Mouse (Mus musculus) kidney, postnatal 14 days (tissue): ENCODE results near the gene Ndufaf8.
A peak's percentile ranks its signal among the peaks of the same experiment; 100 is the strongest.

Source experiments
- DNase-seq: peaks from one replicate; pipeline ENCODE4 v3.0.0; 2022; ENCODE audit warnings: mixed read lengths

The Ndufaf8 gene

DNA sequence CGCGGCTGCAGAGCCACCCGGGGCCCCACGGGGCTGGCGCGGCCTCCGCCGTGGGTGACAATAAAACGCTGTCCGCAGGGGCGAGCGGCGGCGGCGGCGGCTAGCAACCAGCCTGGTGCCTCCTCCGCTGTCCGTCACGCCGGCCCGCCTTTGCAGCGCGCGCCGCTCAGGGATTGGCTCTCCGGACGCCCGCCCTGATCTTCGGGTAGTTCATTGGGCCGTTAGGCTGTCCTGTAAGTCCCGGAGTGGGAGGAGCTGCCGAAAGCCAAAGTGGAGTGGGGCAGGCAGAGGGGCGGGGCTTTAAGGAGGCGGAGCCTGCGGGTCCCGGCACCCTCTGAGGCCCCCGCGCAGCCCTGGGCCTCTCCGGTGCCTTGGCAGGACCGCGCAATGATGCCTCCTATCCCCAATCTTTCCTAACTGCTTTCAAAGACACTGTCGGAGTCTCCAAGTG, 12.0 kb upstream of the Ndufaf8 start, which contains the start of gene Cep131:
Gene Cep131 (minus strand): TSS at position 126 of the 451 bp plus-strand sequence.
- peak; percentile 99 for DNase-seq

DNA sequence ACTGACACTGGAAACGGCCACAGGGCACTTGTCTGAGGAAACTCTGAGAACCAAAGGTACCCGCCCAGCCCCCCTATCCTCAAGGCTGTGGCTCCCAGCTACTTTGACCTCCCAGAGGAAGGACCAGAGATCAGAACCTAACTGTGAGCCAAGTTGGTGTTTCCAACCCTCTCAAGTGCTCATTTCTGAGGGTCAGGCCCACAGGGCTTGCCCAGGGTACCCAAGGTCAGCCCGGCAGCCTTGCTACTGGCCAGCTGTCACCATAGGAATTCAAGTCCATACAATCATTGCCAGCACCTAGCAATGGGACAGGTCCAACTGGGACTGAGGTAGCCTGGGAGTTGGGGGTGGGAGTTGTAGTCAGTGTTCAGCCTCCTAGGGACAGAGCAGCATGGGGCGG, 8.1 kb upstream of the Ndufaf8 start:
- DNase-seq: no peak

DNA sequence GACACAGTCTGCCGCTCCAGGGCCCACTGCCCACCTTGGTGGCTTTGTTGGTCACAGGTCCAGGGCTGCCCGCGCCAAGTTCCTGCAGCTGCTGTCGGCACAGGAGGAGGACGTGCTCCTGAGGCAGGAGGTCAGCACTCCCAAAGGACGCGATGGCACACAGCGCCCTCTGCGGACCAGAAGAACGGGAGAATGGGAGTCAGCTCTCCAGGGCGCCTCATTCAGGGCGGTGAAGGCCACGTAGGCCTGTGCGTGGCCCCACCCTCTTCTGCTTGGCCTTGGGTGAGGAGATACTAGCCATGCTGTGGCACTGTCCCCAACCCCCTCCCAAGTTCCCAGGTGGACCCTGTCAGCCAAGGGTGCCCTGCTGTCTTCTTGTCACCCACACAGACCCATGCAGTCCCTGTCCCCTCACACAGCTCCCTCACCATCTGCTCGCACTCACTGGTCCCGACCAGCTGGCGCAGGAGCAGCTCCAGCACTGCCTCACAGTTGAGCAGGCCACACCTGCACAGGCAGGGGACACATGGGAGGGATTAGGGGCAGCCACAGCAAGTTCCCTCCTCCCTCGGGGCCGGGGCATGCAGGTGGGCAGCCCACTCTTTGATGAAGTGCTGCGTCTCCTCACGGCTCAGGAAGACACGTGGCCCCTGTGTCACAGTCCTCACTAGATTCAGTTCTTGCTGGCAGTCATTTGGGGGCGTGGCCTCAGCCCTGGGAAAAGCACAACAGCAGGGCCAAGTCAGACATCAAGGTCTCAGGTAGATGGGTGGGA, 5.7 kb upstream of the Ndufaf8 start:
- DNase-seq: no peak

DNA sequence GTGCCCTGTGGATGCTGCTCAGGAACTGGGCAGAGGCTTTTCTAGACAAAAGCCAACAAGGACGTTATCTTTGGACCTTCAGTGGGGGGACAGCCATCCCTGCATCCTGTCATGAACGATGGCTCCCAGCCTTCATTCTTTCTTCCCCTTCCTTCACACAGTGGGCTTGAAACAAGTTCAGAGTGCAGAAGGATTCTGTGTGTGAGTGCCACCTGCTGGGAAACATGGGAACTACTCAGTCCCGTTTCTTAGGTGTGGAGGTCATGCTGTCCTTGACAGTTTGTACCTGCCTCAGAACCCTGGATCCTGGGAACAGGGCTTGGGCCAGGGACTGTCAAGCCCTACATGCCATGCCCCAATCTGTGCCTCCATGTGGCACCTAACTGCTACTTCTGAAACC, 2.3 kb downstream of the Ndufaf8 start:
- DNase-seq: peak; percentile 83

DNA sequence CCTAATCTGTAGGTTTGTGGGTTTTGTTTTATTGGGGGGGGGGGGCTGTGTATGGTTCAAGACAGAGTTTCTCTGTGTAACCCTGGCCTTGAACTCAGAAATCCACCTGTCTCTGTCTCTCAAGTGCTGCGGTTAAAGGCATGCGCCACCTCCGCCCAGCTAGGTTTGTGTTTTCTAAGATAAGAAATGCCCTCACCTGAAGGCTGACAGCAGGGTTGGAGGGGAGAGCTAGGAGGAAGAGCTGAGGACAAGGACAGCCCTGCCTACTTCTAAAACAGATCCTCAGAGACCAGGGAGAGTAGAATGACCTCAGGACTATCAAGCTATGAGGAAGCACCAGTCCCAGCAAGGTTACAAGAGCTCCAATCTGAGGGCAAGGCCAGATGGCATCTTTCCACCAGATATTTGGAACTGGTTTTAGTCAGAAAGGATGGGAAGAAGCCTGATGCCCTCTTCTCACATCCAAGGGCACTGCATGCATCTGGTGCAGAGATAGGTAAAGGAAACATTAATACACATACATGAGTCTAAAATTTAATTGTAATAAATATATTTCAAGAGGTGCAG, 4.8 kb downstream of the Ndufaf8 start:
- no peak for DNase-seq

DNA sequence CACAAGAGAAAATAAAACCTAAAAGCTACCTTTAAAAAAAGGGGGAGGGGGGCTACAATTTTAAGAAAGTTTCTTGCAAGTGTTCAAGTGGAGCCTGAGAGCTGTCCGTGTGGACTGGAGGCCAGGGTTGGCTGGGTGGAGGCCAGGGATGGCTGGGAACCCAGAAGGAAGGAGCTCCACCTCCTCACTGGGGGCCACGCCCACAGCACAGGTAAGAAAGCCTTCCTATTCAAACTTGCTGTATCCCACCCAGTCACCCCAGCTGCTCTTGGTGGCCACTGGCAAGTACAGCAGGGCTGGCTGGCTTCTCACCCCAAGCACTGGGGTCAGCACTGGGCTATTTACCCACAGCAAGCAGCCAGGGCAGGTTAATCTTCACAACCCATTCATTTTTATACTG, 8.3 kb downstream of the Ndufaf8 start:
- DNase-seq: no peak

DNA sequence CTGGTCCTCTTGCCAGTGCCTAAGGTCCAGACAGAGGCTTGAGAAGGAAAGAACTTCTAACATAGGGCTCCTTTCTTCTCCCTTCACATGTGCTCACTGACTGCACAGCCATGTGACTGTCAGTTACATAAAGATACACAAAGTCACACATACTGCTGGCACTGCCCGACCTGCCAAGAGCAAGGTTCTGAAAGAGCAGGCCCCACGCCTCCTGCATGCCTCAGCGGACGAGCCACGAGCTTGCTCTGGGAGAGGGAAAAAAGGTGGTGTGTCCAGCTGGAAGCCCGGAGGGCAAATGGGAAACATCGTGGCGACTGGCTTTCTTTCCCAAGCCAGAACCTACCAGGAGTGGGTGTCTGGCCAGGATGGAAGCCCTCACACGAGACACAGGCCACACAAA, 9.1 kb downstream of the Ndufaf8 start:
- peak; percentile 54 for DNase-seq

DNA sequence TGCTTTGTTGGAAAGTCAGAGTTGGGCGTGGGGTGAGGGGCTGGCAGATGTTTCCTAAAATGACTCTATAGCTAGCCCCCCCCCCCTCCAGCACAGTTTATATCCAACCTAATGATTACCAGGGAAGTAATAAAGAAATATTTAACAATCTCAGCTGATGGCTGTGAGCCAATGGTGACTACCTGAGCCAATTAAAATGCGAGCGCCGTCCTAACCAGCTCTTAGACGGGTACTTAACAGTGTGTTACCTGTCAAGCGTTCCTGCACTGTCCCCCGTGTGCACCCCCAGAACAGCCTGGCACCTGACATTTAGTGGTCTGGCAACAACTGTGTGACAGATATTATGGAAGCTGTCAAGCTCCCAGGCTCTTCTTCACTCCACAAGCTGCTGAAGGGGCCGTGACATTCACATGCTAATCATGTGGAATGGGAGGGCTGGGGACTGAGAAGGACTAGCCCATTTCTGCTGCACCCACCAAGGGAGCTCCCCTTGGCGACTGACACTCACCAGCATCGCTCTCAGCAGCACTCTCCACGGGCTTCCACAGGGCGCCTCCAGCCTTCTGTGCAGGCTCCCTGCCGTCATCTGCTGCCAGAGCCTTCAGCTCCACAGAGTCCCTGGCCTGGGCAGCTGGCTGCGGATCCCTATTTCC, 11.0 kb downstream of the Ndufaf8 start:
- peak; percentile 40 for DNase-seq

DNA sequence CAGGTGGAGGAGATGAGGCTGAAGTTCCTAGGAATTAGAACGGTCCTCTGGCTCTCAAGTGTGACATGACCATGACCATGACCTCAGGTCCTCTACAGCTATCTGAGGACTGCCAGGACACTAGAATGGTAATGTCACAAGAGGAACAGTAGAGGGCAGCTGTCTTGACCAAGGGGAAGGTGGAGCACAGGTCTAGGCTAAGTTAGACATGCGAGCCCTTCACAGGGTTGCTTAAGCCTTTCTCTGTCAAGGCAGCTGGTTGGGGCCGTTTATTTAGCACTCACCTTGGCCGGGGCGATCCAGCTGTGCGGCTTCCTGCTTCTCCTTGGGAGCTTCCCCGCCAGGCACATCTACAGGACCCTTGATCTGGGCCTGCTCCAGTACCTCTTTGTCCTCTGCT, 11.8 kb downstream of the Ndufaf8 start:
- DNase-seq: no peak

DNA sequence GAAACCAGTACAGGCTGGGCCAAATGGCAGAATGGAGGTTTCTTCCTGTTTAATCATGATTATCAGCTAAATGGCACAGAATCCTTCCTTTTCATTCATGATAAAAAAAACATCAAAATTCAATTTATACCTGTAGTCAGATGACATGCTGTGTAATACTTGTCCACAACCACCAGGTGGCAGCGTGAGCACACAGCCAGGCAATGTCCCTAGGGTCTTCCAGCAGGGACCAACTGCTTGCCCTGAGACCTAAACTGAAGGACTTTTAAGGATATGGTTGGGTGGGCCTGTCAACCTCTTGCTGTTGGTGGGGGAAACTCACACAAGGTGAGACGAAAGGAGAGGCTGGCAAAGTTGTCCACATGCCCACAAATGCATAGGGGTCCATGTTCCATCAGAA, 12.3 kb downstream of the Ndufaf8 start:
- DNase-seq: peak; percentile 60

DNA sequence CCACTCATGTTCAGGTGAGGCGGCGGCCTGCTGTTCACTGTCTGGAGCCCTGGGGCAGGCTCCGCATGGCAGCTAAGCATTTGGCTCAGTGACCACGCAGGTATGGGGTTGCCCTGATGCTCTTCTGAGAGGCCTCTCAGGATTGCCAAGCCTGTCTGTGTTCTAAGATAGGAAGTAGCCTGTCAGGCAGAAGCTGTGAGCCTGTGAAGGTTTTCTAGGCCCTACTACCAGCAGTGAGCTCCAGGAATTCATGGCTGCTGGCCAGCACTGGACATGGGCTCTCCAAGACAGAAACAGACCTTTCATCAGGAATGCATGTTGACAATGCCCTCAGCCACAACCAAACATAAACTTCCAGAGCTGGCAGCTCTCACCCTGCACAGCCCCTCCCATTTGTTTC, 13.4 kb downstream of the Ndufaf8 start:
- peak; percentile 76 for DNase-seq

DNA sequence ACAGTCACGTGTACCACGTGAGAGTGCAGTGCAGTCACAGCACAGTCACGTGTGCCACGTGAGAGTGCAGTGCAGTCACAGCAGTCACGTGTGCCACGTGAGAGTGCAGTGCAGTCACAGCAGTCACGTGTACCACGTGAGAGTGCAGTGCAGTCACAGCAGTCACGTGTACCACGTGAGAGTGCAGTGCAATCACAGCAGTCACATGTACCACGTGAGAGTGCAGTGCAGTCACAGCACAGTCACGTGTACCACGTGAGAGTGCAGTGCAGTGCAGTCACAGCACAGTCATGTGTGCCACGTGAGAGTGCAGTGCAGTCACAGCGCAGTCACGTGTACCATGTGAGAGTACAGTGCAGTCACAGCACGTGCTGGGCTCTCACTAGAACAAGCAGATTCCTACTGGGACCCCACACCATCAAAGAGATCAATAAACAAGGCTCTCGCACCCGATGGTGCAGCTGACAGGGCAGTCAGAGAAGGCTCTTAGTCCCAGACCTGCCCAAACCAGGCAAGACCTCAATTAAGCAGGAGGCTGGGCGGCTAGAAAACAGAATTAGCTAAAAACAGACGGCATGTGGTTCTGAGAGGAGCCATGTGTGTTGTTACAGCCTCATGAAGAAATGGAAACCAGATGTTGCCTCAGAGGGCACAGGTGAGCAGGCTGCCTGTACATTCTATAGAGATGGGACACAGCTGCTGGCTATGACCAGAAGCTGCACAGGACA, 15.9 kb downstream of the Ndufaf8 start:
- DNase-seq: no peak

DNA sequence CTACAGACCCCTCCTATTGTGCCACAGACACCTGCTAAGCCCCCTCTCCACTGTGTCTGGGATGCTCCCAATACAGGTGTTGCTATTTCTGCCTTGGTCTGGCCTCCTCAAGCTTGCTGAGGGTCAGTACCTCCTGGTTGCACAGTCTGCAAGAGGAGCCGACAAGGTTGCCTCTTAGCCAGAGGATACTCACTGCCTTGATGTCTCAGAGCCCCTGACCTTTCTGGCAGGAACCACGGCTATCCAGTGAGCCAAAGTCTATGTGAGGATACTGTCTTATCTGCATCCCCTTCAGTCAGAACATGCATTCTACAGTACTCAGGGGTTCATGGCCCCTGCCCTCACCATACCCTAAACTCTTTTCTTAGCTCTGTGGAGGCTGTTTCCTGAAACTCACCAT, 18.9 kb downstream of the Ndufaf8 start:
- DNase-seq: no peak

DNA sequence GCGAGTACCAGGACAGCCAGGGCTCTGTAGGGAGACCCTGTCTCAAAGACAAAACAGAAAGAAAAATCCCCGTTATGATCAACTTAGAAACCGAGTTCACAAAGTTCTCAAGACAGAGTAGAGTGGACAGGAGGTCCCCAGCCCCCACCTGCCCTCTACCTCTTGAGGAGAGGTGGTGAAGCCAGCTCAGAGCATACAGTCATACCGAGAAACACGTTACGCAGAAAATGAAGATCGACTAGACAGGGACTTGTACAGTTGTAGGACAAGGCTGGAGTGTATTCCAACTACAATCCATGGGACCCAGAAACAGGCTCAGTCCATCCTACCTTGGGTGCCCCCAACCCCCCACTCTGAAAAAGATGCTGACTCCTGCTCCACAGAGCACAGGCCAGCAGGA, 20.4 kb downstream of the Ndufaf8 start:
- DNase-seq: no peak

DNA sequence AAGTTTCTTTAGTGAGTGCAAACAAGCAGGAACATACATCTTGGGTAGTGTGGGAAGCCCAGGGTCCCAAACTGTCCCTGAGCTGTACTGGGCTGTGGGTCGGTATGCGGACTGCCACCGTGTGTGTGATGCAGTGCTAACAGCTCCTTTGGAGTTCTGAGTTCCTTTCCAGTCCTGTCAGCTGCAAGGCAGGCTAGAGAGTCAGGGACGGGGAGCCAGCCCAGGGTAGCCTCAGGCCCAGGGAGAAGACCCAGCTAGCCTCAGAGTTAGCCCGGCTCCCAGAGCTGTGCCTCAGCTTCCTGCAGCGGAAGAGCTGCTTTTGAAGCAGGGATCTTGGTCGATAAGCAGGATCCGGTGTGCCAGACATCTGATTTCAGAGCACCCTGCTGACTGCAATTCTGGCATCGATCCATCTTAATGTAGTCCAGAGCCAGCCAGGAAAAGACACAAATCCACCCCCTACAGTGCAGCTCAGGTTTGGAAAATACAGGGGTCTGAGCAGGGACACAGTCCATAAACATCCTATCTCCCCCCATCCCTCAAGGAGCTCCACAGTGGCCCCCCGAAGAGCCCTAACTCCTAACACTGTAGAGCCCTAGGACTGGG, 21.3 kb downstream of the Ndufaf8 start:
- DNase-seq: no peak

DNA sequence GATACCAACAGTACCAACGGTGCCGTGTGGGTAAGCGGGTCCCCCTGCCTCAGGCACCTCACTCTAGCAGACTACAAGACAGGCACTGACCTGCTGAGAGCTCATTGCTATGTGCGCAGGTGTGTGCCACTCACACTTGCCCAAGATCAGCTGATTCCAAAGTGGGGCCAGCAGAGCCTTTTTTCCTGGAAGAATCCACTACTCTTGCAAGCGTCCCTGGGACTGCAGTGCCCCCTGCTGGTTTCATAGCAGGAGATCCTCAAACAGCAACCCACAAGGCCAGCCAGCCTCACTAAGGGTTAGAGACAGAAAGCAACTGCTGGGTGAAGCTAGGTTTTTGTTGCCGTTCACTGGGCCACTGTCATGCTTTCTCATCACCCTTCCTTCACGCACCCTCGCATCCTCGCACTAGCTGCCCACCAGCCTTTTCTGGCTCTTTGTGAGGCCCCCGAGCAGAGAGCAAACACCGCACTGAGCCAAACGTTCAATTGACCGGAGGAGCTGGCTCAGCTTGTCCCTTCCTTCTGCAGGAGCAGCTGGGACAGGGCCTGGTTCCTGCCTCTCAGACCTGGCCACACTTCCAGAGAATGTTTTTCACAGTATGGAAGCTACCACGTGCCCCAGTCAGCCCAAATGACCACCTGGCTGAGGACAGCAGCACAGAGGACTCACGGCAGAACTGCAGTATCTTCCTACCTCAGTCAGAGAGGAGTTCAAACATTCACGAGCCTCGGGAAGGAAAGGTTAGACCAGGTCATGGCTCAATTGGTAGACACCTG, 22.1 kb downstream of the Ndufaf8 start:
- DNase-seq: peak; percentile 75

DNA sequence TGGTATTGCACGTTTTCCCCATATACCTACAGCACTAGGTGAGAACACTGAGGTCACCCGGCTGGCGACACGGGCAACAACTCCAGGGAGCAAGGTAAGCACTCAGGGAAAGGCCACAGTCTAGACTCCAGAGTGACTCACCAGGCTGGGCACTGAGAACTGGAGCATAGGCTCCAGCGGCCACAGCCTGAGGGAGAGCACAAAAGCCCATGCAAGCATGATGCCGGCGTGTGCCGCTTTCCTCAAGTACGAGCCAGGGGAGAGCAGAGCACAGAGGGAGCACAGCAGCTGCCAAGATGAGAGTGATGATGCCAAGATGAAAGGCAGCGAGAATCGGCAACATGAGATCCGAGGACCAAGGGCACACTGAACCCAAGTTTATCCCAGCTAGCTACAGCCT, 23.4 kb downstream of the Ndufaf8 start:
- DNase-seq: no peak

DNA sequence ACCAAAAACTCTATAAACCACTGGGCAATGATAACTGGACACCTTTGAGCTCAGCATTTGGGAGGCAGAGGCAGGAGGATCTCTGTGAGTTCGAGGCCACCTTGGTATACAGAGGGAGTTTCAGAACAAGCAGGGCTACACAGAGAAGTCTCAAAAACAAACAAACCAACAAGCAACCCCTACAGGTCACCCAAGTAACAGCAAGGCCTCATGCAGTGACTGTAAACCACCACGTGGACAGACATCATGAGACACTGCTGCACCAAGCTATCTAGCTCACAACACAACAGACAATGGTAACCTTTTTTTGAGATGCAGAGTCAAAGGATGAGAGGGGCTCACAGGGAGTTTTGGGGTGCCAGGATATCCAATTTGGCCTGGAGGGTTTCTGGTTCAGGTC, 28.1 kb downstream of the Ndufaf8 start:
- DNase-seq: no peak

DNA sequence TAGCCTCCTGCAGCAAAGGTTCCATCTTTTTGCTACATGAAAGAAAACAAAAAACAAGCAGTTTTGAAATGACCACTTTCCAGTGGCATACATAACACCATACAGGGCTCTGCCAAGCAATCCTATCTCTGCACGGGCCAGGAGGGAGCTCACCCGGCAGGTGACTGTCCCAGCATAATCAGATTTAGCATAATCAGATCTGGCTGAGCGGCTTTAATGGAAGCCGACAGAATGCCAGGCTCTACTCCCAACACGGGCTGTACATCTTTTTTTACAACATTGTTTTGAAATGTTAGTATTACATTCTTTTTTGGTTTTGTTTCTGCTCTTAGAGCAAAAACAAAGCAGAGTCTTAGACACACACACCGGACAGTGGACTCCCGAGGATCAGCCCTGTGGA, 30.6 kb downstream of the Ndufaf8 start:
- no peak for DNase-seq

DNA sequence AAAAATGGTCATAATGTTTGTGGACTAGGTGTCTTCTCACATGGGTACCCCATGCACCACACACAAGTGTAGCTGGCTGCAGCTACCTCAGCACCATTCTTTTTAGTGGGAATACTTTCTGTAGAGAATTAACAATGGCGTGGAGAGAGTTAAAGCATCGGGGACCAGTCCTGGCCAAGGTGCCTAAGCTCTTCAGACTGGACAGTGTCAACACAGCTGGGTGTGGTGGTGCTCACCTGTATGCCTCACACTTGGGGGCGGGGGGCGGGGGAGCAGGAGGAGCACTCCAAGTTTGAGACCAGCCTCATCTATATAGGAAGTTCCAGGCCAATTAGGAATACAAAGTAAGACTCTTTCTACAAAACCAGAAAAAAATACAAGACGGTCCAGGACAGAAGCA, 35.4 kb downstream of the Ndufaf8 start:
- no peak for DNase-seq

DNA sequence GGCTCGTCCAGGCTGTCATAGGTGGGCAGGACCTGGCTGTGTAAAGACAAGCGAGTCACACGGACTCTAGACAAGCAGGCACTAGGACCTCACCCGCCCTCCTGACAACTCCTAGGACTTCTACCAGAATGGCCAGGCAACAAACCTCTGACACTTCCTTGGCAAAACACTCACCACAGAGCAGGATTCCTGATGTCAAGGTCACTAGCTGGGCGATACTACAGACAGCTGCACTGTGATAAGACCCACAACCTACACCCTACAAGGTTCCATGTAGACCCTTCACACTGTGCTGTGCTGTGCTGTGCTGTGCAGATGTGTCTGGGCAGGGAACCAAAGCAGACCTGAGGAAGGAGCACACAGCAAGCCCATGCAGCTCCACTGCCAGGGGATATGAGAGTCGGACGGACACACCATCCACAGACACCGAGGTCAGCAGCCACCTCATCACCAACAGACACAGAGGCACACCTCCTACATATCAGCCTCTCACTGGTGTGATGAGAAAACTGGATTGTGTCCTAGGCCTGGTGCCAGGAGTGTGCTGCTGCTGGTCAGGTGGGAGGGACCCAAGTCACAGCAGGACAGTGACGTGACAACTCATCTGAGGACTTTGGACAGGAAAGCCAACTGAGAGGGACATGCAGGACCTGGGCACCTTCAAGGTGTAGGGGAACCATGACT, 36.3 kb downstream of the Ndufaf8 start:
- DNase-seq: no peak

DNA sequence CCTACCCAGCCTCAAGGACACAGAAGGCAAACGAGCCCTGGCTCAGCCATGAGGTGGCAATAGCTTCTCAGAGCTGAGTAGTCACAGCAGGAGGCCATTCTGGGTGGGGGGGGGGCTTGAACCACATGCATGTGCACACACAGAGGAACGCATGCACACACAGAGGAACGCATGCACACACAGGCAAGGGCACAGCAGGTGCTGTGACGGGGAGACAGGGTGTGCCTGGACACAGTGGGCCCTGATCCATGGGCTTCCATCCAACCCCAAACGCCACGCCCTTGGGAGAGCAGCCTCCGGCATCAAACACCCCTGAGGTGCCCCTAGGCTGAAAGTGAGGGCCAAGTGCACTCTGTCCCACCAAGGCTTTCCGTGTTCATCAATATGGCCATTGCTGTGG, 37.5 kb downstream of the Ndufaf8 start:
- DNase-seq: no peak
